Mouse (Mus musculus): ENCODE measurements around the gene Chrna3. TPM values are rescaled to one million over a fixed set of nuclear protein-coding genes. Genes with fewer than 3 reads are reported as not detected.

Gene Chrna3
- polyA plus RNA-seq, 1 experiment from 2014 or later = 0.05 TPM

- Histone ChIP-seq H3K9ac (replicated peaks; ENCODE audit: low read depth) (no peak overlapping the region), H3K4me3 (ENCODE audit: low read depth, low read length) (no peak overlapping the region), H3K27me3 (replicated peaks; ENCODE audit: insufficient read depth, low read length) (peaks cover 12% of the 10 kb centered on the region), H3K27ac (ENCODE audit: low read length) (no peak overlapping the region), H3K36me3 (ENCODE audit: insufficient read depth, low read length) (no peaks in the 10 kb centered on the region), H3K4me2 (replicated peaks; ENCODE audit: low read depth, low read length) (no peak overlapping the region), H3K9me3 (ENCODE audit: low read length) (no peaks in the 10 kb centered on the region), H3K4me1 (ENCODE audit: insufficient read depth, low read depth, low read length) (no peaks in the 10 kb centered on the region; the same call in 1 of the 2 replicates)
- DNase-seq (ENCODE audit: low spot score) = no peak
- ATAC-seq = no peak
- 9% methylated on average over 7 of the region's 7 CpGs for WGBS
- no peak for TF ChIP-seq EP300 (IDR thresholded peaks at IDR 0.05)
- no peak for TF ChIP-seq CTCF (IDR thresholded peaks at IDR 0.05)
Measured at GRCm38 (mm10) chr9:54982401-54982800, 44.0 kb downstream of the Chrna3 start.

- TF ChIP-seq EP300 (IDR thresholded peaks at IDR 0.05) (no peak), CTCF (IDR thresholded peaks at IDR 0.05) (no peak)
- H3K9ac ChIP-seq (replicated peaks; ENCODE audit: low read depth) = no peak overlapping the region
- no peaks in the 10 kb centered on the region; the same call in 1 of the 2 replicates for H3K4me1 ChIP-seq (ENCODE audit: insufficient read depth, low read depth, low read length)
- H3K27me3 ChIP-seq (replicated peaks; ENCODE audit: insufficient read depth, low read length) = peaks cover 12% of the 10 kb centered on the region
- WGBS = under 1% methylated on average over 68 of the region's 85 CpGs
- DNase-seq (ENCODE audit: low spot score) (peak; percentile 61), ATAC-seq (peak; percentile 75)
- H3K4me2 ChIP-seq (replicated peaks; ENCODE audit: low read depth, low read length) = peak overlapping the region; percentile 96
- no peak overlapping the region for H3K27ac ChIP-seq (ENCODE audit: low read length)
- H3K4me3 ChIP-seq (ENCODE audit: low read depth, low read length) = peak overlapping the region; percentile 56
- no peaks in the 10 kb centered on the region for H3K36me3 ChIP-seq (ENCODE audit: insufficient read depth, low read length)
- no peaks in the 10 kb centered on the region for H3K9me3 ChIP-seq (ENCODE audit: low read length)
Measured at GRCm38 (mm10) chr9:54981291-54982191, 44.8 kb downstream of the Chrna3 start.

GRCm38 (mm10) chr9:54980674-54981073, 45.7 kb downstream of the Chrna3 start, which contains the start of gene Chrna5:
TSS of gene Chrna5 (plus strand) at chr9:54980880.
- 70% methylated on average over 8 of the region's 8 CpGs for WGBS
- Histone ChIP-seq H3K4me2 (replicated peaks; ENCODE audit: low read depth, low read length) (peak within 1 kb of the TSS; percentile 96), H3K36me3 (ENCODE audit: insufficient read depth, low read length) (no peaks in the 10 kb centered on the region), H3K4me3 (ENCODE audit: low read depth, low read length) (peak within 1 kb of the TSS; percentile 56), H3K27me3 (replicated peaks; ENCODE audit: insufficient read depth, low read length) (peaks cover 12% of the 10 kb centered on the region), H3K9me3 (ENCODE audit: low read length) (no peaks in the 10 kb centered on the region), H3K4me1 (ENCODE audit: insufficient read depth, low read depth, low read length) (no peaks in the 10 kb centered on the region; the same call in 1 of the 2 replicates), H3K9ac (replicated peaks; ENCODE audit: low read depth) (no peak within 1 kb of the TSS), H3K27ac (ENCODE audit: low read length) (no peak within 1 kb of the TSS)
- DNase-seq (ENCODE audit: low spot score) = no peak
- ATAC-seq = no peak
- TF ChIP-seq EP300 (IDR thresholded peaks at IDR 0.05) (no peak), CTCF (IDR thresholded peaks at IDR 0.05) (no peak)

GRCm38 (mm10) chr9:54969972-54970637, 56.3 kb downstream of the Chrna3 start:
- no peak for DNase-seq (ENCODE audit: low spot score)
- H3K4me1 ChIP-seq (ENCODE audit: insufficient read depth, low read depth, low read length) = no peaks in the 10 kb centered on the region
- no peak overlapping the region for H3K4me3 ChIP-seq (ENCODE audit: low read depth, low read length)
- no peak overlapping the region for H3K27ac ChIP-seq (ENCODE audit: low read length)
- H3K27me3 ChIP-seq (replicated peaks; ENCODE audit: insufficient read depth, low read length) = no peaks in the 10 kb centered on the region
- 50% methylated on average over 8 of the region's 8 CpGs for WGBS
- no peak overlapping the region for H3K9ac ChIP-seq (replicated peaks; ENCODE audit: low read depth)
- no peaks in the 10 kb centered on the region for H3K9me3 ChIP-seq (ENCODE audit: low read length)
- H3K4me2 ChIP-seq (replicated peaks; ENCODE audit: low read depth, low read length) = no peak overlapping the region
- TF ChIP-seq CTCF (IDR thresholded peaks at IDR 0.05) (no peak), EP300 (IDR thresholded peaks at IDR 0.05) (no peak)
- ATAC-seq = no peak
- H3K36me3 ChIP-seq (ENCODE audit: insufficient read depth, low read length) = no peaks in the 10 kb centered on the region

- Histone ChIP-seq H3K36me3 (ENCODE audit: insufficient read depth, low read length) (no peaks in the 10 kb centered on the region), H3K9ac (replicated peaks; ENCODE audit: low read depth) (no peak overlapping the region), H3K4me2 (replicated peaks; ENCODE audit: low read depth, low read length) (no peak overlapping the region), H3K27ac (ENCODE audit: low read length) (no peak overlapping the region), H3K4me1 (ENCODE audit: insufficient read depth, low read depth, low read length) (no peaks in the 10 kb centered on the region), H3K4me3 (ENCODE audit: low read depth, low read length) (no peak overlapping the region), H3K9me3 (ENCODE audit: low read length) (no peaks in the 10 kb centered on the region), H3K27me3 (replicated peaks; ENCODE audit: insufficient read depth, low read length) (no peaks in the 10 kb centered on the region)
- ATAC-seq (no peak), DNase-seq (ENCODE audit: low spot score) (no peak)
- no peak for TF ChIP-seq EP300 (IDR thresholded peaks at IDR 0.05)
- TF ChIP-seq CTCF (IDR thresholded peaks at IDR 0.05) = no peak
Measured at GRCm38 (mm10) chr9:54963669-54964068, 62.7 kb downstream of the Chrna3 start.

GRCm38 (mm10) chr9:54961059-54961458, 65.3 kb downstream of the Chrna3 start:
- Histone ChIP-seq H3K27ac (ENCODE audit: low read length) (no peak overlapping the region), H3K9ac (replicated peaks; ENCODE audit: low read depth) (no peak overlapping the region), H3K4me3 (ENCODE audit: low read depth, low read length) (no peak overlapping the region), H3K27me3 (replicated peaks; ENCODE audit: insufficient read depth, low read length) (no peaks in the 10 kb centered on the region), H3K4me2 (replicated peaks; ENCODE audit: low read depth, low read length) (no peak overlapping the region), H3K9me3 (ENCODE audit: low read length) (no peaks in the 10 kb centered on the region), H3K4me1 (ENCODE audit: insufficient read depth, low read depth, low read length) (no peaks in the 10 kb centered on the region), H3K36me3 (ENCODE audit: insufficient read depth, low read length) (peaks cover 9% of the 10 kb centered on the region; the same call in 1 of the 2 replicates)
- ATAC-seq (no peak), DNase-seq (ENCODE audit: low spot score) (no peak)
- WGBS = 90% methylated on average over 4 of the region's 4 CpGs
- TF ChIP-seq CTCF (IDR thresholded peaks at IDR 0.05) (no peak), EP300 (IDR thresholded peaks at IDR 0.05) (no peak)

Other genes starting within 250 kb of the Chrna3 start
- gene Ireb2, start 162.8 kb downstream of the Chrna3 start, polyA plus RNA-seq (2015; fragmentation: Nextera tagmentation; extraction: Ambion mirVana) = 13.6 and 16.6 TPM in 2 replicates
- 3.1 and 3.7 TPM in 2 replicates for gene Hykk, start 109.3 kb downstream of the Chrna3 start, polyA plus RNA-seq (2015; fragmentation: Nextera tagmentation; extraction: Ambion mirVana)
- gene Psma4, start 75.8 kb downstream of the Chrna3 start, polyA plus RNA-seq (2015; fragmentation: Nextera tagmentation; extraction: Ambion mirVana) = 176 and 181 TPM in 2 replicates
- gene AY074887, start 75.6 kb downstream of the Chrna3 start, polyA plus RNA-seq (2015; fragmentation: Nextera tagmentation; extraction: Ambion mirVana) = 0.74 and 0.75 TPM in 2 replicates
- gene Chrna5, start 45.7 kb downstream of the Chrna3 start, polyA plus RNA-seq (2015; fragmentation: Nextera tagmentation; extraction: Ambion mirVana) = 0.05 TPM in 1 of 2 replicates, not detected in the other
- 0.08 and 0.10 TPM in 2 replicates for gene Chrnb4, start 22.2 kb upstream of the Chrna3 start, polyA plus RNA-seq (2015; fragmentation: Nextera tagmentation; extraction: Ambion mirVana)
- 24.5 and 26.1 TPM in 2 replicates for gene Ube2q2, start 122.3 kb upstream of the Chrna3 start, polyA plus RNA-seq (2015; fragmentation: Nextera tagmentation; extraction: Ambion mirVana)
- 27.4 and 34.0 TPM in 2 replicates for gene Fbxo22, start 182.4 kb upstream of the Chrna3 start, polyA plus RNA-seq (2015; fragmentation: Nextera tagmentation; extraction: Ambion mirVana)